In genomic region chr4:135120342-135121100, GRCm38 (mm10) we compare ENCODE assay signal across 1 mouse cellular context.
A peak's percentile ranks its signal among the peaks of the same experiment; 100 is the strongest.
TF ChIP-seq lines count a peak whose summit lies in the region.

TSS of gene Runx3 (plus strand) at chr4:135120652.

TF ChIP-seq in CH12.LX, 34 proteins besides CTCF, POLR2A, EP300 and RAD21 (continued from another document):
- TF ChIP-seq CHD2 (IDR thresholded peaks at IDR 0.05; ENCODE audit: low read length) (peak; percentile 40; the same call in 1 of the 2 replicates), MXI1 (IDR thresholded peaks at IDR 0.05; ENCODE audit: low read depth, low read length) (0 out of 2 replicates have a peak, but pooled peaks have one; percentile 36), BHLHE40 (IDR thresholded peaks at IDR 0.05; ENCODE audit: low read depth, low read length) (no peak), MAZ (IDR thresholded peaks at IDR 0.05; ENCODE audit: low read depth, low read length) (no peak; the same call in 1 of the 2 replicates), CHD1 (IDR thresholded peaks at IDR 0.05; ENCODE audit: low read depth, low read length) (no peak), ETS1 (conservative IDR thresholded peaks at IDR 0.05; ENCODE audit: low read depth, low read length) (peak; percentile 64), UBTF (IDR thresholded peaks at IDR 0.05; ENCODE audit: low read depth, low read length) (no peak), USF2 (conservative IDR thresholded peaks at IDR 0.05; ENCODE audit: low read depth, low read length) (peak; percentile 69), NELFE (IDR thresholded peaks at IDR 0.05; ENCODE audit: low read depth, low read length) (peak; percentile 88), USF1 (IDR thresholded peaks at IDR 0.05; ENCODE audit: low read depth, low read length) (peak; percentile 79), ELF1 (IDR thresholded peaks at IDR 0.05; ENCODE audit: low read depth, low read length) (0 out of 2 replicates have a peak, but pooled peaks have one; percentile 26), SMC3 (IDR thresholded peaks at IDR 0.05; ENCODE audit: low read depth, low read length) (0 out of 2 replicates have a peak, but pooled peaks have one; percentile 8), ZNF384 (IDR thresholded peaks at IDR 0.05; ENCODE audit: low read depth, low read length) (peak; percentile 87)
TF ChIP-seq in CH12.LX: peak in this region for 17.
